Mouse (Mus musculus) G1E (cell line): ENCODE data around the gene Prss48. TPM values are rescaled to one million over a fixed set of nuclear protein-coding genes. Genes with fewer than 3 reads are reported as not detected.

ENCODE experiments used
- ATAC-seq: 2 replicates; pipeline ENCODE4 v1.8.0; 2016; ENCODE audit warnings: mild to moderate bottlenecking; ENCODE audit not compliant: insufficient number of reproducible peaks, poor library complexity, low FRiP score, severe bottlenecking; ENCODE audit errors: extremely low read depth
- DNase-seq: peaks from one replicate; pipeline ENCODE4 v3.0.0; 2012; ENCODE audit warnings: low spot score
- H3K27me3 ChIP-seq: 2 replicates; pipeline ENCODE4 v1.6.1; 2012; ENCODE audit warnings: mild to moderate bottlenecking, low read length, inconsistent platforms; ENCODE audit not compliant: insufficient read depth
- H3K36me3 ChIP-seq: replicated peaks from 2 replicates; pipeline ENCODE3; 2012; ENCODE audit warnings: mild to moderate bottlenecking, inconsistent platforms
- H3K4me1 ChIP-seq: 2 replicates; pipeline ENCODE4 v1.6.1; 2012; ENCODE audit warnings: low read depth, low read length, inconsistent platforms, mixed read lengths; ENCODE audit not compliant: insufficient read depth
- H3K4me3 ChIP-seq: 2 replicates; pipeline ENCODE4 v1.5.1; 2012; ENCODE audit warnings: low read depth, mild to moderate bottlenecking, inconsistent platforms, low read length, moderate library complexity, mixed read lengths
- H3K9me3 ChIP-seq: replicated peaks from 2 replicates; pipeline ENCODE4 v1.6.1; 2012; ENCODE audit warnings: inconsistent platforms
- CTCF ChIP-seq: IDR thresholded peaks from 2 replicates; pipeline ENCODE4 v1.5.1; 2012; ENCODE audit warnings: low read depth, low read length, inconsistent platforms, mixed read lengths
- GATA1 ChIP-seq: IDR thresholded peaks from 2 replicates; pipeline ENCODE4 v1.6.1; 2012; ENCODE audit warnings: borderline replicate concordance, low read length, inconsistent platforms, mixed read lengths
- GATA2 ChIP-seq: IDR thresholded peaks from 2 replicates; pipeline ENCODE4 v1.6.1; 2012; ENCODE audit warnings: low read depth, low read length, inconsistent platforms, borderline replicate concordance
- POLR2AphosphoS5 ChIP-seq: IDR thresholded peaks from 2 replicates; pipeline ENCODE4 v1.6.1; 2012; ENCODE audit warnings: low read depth, low read length, inconsistent platforms; ENCODE audit not compliant: insufficient replicate concordance
- TAL1 ChIP-seq: conservative IDR thresholded peaks from 2 replicates; pipeline ENCODE4 v1.6.1; 2012; ENCODE audit warnings: low read depth, low read length, inconsistent platforms, mixed read lengths
- polyA plus RNA-seq: library from polyadenylated mRNA; stranded (reverse); fragments of >175 nt; gene quantifications from 2 replicates; pipeline ENCODE4 v1.2.3, GENCODE M21; 2012
- total RNA-seq, 2 experiments: library from RNA; stranded (forward) in 1 of 2; stranded (reverse) in 1 of 2; fragments of 200-1000 nt in 1 of 2; fragments of >200 nt in 1 of 2; fragmentation: Nextera tagmentation in 1 of 2; gene quantifications; 2 replicates each; pipeline ENCODE4 v1.2.3; 2014 to 2017

Prss48 gene
- total and polyA plus RNA-seq, 3 experiments, result not detected

- DNase-seq, result no peak
- Histone ChIP-seq H3K9me3 (no peaks in the 10 kb centered on the region), H3K27me3 (no peaks in the 10 kb centered on the region), H3K36me3 (no peaks in the 10 kb centered on the region), H3K4me1 (no peaks in the 10 kb centered on the region), H3K4me3 (no peak overlapping the region)
- TF ChIP-seq GATA2 (no peak), GATA1 (no peak), POLR2AphosphoS5 (no peak), TAL1 (no peak), CTCF (no peak)
- ATAC-seq, result no peak
These were observed 42.6 kb downstream of the Prss48 start for GRCm38 (mm10) chr3:85959669-85960068.

- Histone ChIP-seq H3K4me1 (no peaks in the 10 kb centered on the region), H3K9me3 (no peaks in the 10 kb centered on the region), H3K4me3 (no peak overlapping the region), H3K36me3 (no peaks in the 10 kb centered on the region), H3K27me3 (no peaks in the 10 kb centered on the region; the same call in 1 of the 2 replicates)
- no peak for ATAC-seq
- TF ChIP-seq GATA2 (no peak), POLR2AphosphoS5 (no peak), TAL1 (no peak), GATA1 (no peak), CTCF (no peak)
- DNase-seq, result no peak
These were observed 46.6 kb downstream of the Prss48 start for GRCm38 (mm10) chr3:85955704-85956103.

GRCm38 (mm10) chr3:85955269-85955668 lies 47.0 kb downstream of the Prss48 start:
- ATAC-seq (no peak), DNase-seq (no peak)
- TF ChIP-seq GATA2, result no peak
- TF ChIP-seq TAL1, result no peak
- no peak for TF ChIP-seq CTCF
- no peak for TF ChIP-seq POLR2AphosphoS5
- TF ChIP-seq GATA1, result no peak
- Histone ChIP-seq H3K4me1 (no peaks in the 10 kb centered on the region), H3K4me3 (no peak overlapping the region), H3K9me3 (no peaks in the 10 kb centered on the region), H3K27me3 (no peaks in the 10 kb centered on the region; the same call in 1 of the 2 replicates), H3K36me3 (no peaks in the 10 kb centered on the region)

GRCm38 (mm10) chr3:85952696-85953283 lies 49.5 kb downstream of the Prss48 start:
- Histone ChIP-seq H3K27me3 (no peaks in the 10 kb centered on the region; the same call in 1 of the 2 replicates), H3K36me3 (no peaks in the 10 kb centered on the region), H3K4me3 (no peak overlapping the region), H3K9me3 (no peaks in the 10 kb centered on the region), H3K4me1 (no peaks in the 10 kb centered on the region)
- DNase-seq (no peak), ATAC-seq (no peak)
- no peak for TF ChIP-seq POLR2AphosphoS5
- no peak for TF ChIP-seq GATA1
- TF ChIP-seq TAL1, result no peak
- no peak for TF ChIP-seq CTCF
- TF ChIP-seq GATA2, result no peak

- Histone ChIP-seq H3K9me3 (no peaks in the 10 kb centered on the region), H3K4me1 (no peaks in the 10 kb centered on the region), H3K27me3 (no peaks in the 10 kb centered on the region; the same call in 1 of the 2 replicates), H3K36me3 (no peaks in the 10 kb centered on the region), H3K4me3 (no peak overlapping the region)
- TF ChIP-seq GATA1, result no peak
- no peak for TF ChIP-seq CTCF
- no peak for TF ChIP-seq POLR2AphosphoS5
- TF ChIP-seq GATA2, result no peak
- no peak for TF ChIP-seq TAL1
- no peak for DNase-seq
- no peak for ATAC-seq
These were observed 51.4 kb downstream of the Prss48 start for GRCm38 (mm10) chr3:85950914-85951313.

Other genes with a start within 250 kb of the Prss48 start
- not detected in 2 replicates for gene Fam160a1, start 185.2 kb downstream of the Prss48 start, total RNA-seq (2014; fragmentation: Nextera tagmentation)
- 0.16 TPM in 1 of 2 replicates, not detected in the other for gene Fam160a1, start 185.2 kb downstream of the Prss48 start, total RNA-seq (2017)
- not detected in 2 replicates for gene Fam160a1, start 185.2 kb downstream of the Prss48 start, polyA plus RNA-seq
- gene Glt28d2, start 115.0 kb downstream of the Prss48 start, total RNA-seq (2014; fragmentation: Nextera tagmentation), result not detected in 2 replicates
- gene Glt28d2, start 115.0 kb downstream of the Prss48 start, total RNA-seq (2017), result not detected in 2 replicates
- gene Glt28d2, start 115.0 kb downstream of the Prss48 start, polyA plus RNA-seq, result not detected in 2 replicates
- gene Gm37240, start 115.0 kb downstream of the Prss48 start, total RNA-seq (2014; fragmentation: Nextera tagmentation), result not detected in 2 replicates
- gene Gm37240, start 115.0 kb downstream of the Prss48 start, total RNA-seq (2017), result 0.12 TPM in 1 of 2 replicates, not detected in the other
- gene Gm37240, start 115.0 kb downstream of the Prss48 start, polyA plus RNA-seq, result not detected in 2 replicates
- gene Sh3d19, start 31.4 kb downstream of the Prss48 start, total RNA-seq (2014; fragmentation: Nextera tagmentation), result 1.2 and 1.7 TPM in 2 replicates
- gene Sh3d19, start 31.4 kb downstream of the Prss48 start, total RNA-seq (2017), result 0.49 and 0.64 TPM in 2 replicates
- 0.02 and 0.09 TPM in 2 replicates for gene Sh3d19, start 31.4 kb downstream of the Prss48 start, polyA plus RNA-seq
- gene Rps3a1, start 140.2 kb upstream of the Prss48 start, total RNA-seq (2014; fragmentation: Nextera tagmentation), result 451 and 470 TPM in 2 replicates
- 886 and 1,461 TPM in 2 replicates for gene Rps3a1, start 140.2 kb upstream of the Prss48 start, total RNA-seq (2017)
- 23.2 and 80.9 TPM in 2 replicates for gene Rps3a1, start 140.2 kb upstream of the Prss48 start, polyA plus RNA-seq
- 34.4 TPM in 2 replicates for gene Lrba, start 222.2 kb upstream of the Prss48 start, total RNA-seq (2014; fragmentation: Nextera tagmentation)
- 27.2 and 30.4 TPM in 2 replicates for gene Lrba, start 222.2 kb upstream of the Prss48 start, total RNA-seq (2017)
- 6.1 and 6.2 TPM in 2 replicates for gene Lrba, start 222.2 kb upstream of the Prss48 start, polyA plus RNA-seq